Mouse (Mus musculus) myocyte (in vitro differentiated cells): ENCODE results near the gene Anks1. TPM values are rescaled to one million over a fixed set of nuclear protein-coding genes. Genes with fewer than 3 reads are reported as not detected.
A peak's percentile ranks its signal among the peaks of the same experiment; 100 is the strongest.

ENCODE experiments used
- H3K27me3 ChIP-seq: one replicate; pipeline ENCODE4 v1.6.1; 2011; ENCODE audit not compliant: control insufficient read depth, insufficient read depth, insufficient read length
- H3K36me3 ChIP-seq: one replicate; pipeline ENCODE4 v1.6.1; 2011; ENCODE audit not compliant: control insufficient read depth, insufficient read depth
- H3K4me2 ChIP-seq: one replicate; pipeline ENCODE4 v1.6.1; 2011; ENCODE audit warnings: low read depth, control low read depth
- H3K4me3 ChIP-seq: one replicate; pipeline ENCODE4 v1.5.1; 2011; ENCODE audit warnings: mild to moderate bottlenecking, control low read depth, moderate library complexity
- H3K79me2 ChIP-seq: one replicate; pipeline ENCODE4 v1.6.1; 2011; ENCODE audit not compliant: control insufficient read depth, insufficient read depth
- H3ac ChIP-seq: one replicate; pipeline ENCODE4 v1.6.1; 2011; ENCODE audit not compliant: control insufficient read depth, insufficient read length
- CEBPB ChIP-seq: IDR thresholded peaks from 2 replicates; pipeline ENCODE4 v1.6.1; 2011; ENCODE audit warnings: mild to moderate bottlenecking, moderate library complexity; ENCODE audit not compliant: poor library complexity, insufficient read depth, severe bottlenecking
- E2F4 ChIP-seq: IDR thresholded peaks from one replicate; pipeline ENCODE4 v1.6.1; 2011; ENCODE audit warnings: mild to moderate bottlenecking, control low read depth, moderate library complexity; ENCODE audit not compliant: insufficient read depth
- MAX ChIP-seq: IDR thresholded peaks from one replicate; pipeline ENCODE4 v1.6.1; 2011; ENCODE audit warnings: low read depth, mild to moderate bottlenecking, control low read depth
- MYOD1 ChIP-seq, 3 experiments: IDR thresholded peaks; one replicate each; pipeline ENCODE4 v1.6.1; 2011; ENCODE audit warnings: control low read depth in 2 of 3, low read depth in 2 of 3, mild to moderate bottlenecking in 2 of 3, moderate library complexity in 1 of 3; ENCODE audit not compliant: insufficient read length in 2 of 3, control insufficient read depth in 1 of 3
- MYOG ChIP-seq, 3 experiments: IDR thresholded peaks; one replicate each; pipeline ENCODE4 v1.6.1; 2011; ENCODE audit warnings: control low read depth in 2 of 3, low read depth in 2 of 3, mild to moderate bottlenecking in 2 of 3; ENCODE audit not compliant: insufficient read length in 2 of 3, control insufficient read depth in 1 of 3, insufficient read depth in 1 of 3
- POLR2A ChIP-seq: IDR thresholded peaks from one replicate; pipeline ENCODE4 v1.6.1; 2011; ENCODE audit warnings: low read depth, mild to moderate bottlenecking, control low read depth, moderate library complexity; ENCODE audit not compliant: insufficient read length
- POLR2AphosphoS2 ChIP-seq: IDR thresholded peaks from one replicate; pipeline ENCODE4 v1.6.1; 2011; ENCODE audit warnings: low read depth, control low read depth; ENCODE audit not compliant: insufficient read length
- REST ChIP-seq: IDR thresholded peaks from one replicate; pipeline ENCODE4 v1.6.1; 2011; ENCODE audit warnings: mild to moderate bottlenecking, control low read depth, moderate library complexity; ENCODE audit not compliant: insufficient read depth, insufficient read length
- SRF ChIP-seq: IDR thresholded peaks from one replicate; pipeline ENCODE4 v1.6.1; 2011; ENCODE audit warnings: low read depth; ENCODE audit not compliant: control insufficient read depth, insufficient read length
- TCF12 ChIP-seq: IDR thresholded peaks from one replicate; pipeline ENCODE4 v1.6.1; 2011; ENCODE audit warnings: mild to moderate bottlenecking, control low read depth; ENCODE audit not compliant: poor library complexity, insufficient read depth, severe bottlenecking
- TCF3 ChIP-seq: IDR thresholded peaks from one replicate; pipeline ENCODE4 v1.6.1; 2011; ENCODE audit warnings: low read depth, control low read depth; ENCODE audit not compliant: insufficient read length
- USF1 ChIP-seq: IDR thresholded peaks from one replicate; pipeline ENCODE4 v1.6.1; 2011; ENCODE audit warnings: low read depth, mild to moderate bottlenecking, control low read depth, moderate library complexity
- polyA plus RNA-seq: library from polyadenylated mRNA; unstranded; fragments of >200 nt; fragmentation: generic; extraction: Trizol; gene quantifications from one replicate; pipeline ENCODE4 v1.2.1, GENCODE M21; 2012; ENCODE audit warnings: missing spikeins

Gene Anks1
- polyA plus RNA-seq, 1 experiment: 10.0 TPM

DNA sequence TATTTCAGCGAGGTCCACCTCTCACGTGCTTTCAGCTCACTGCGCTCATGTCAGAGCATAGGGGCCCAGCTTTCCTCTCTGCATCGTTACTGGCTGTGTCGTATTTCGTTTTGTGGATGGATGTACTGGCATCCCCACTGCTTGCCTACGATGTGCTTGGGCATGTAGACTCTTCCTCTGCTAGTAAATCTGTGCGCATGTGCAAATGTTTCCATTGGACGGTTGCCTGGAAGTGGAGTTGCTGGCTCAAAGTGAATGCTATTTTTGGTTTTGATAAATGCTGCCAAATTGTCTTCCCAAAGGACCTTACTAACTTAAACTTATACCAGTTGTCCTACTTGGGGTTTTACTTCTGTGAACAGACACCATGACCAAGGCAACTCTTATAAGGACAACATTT, 62.4 kb downstream of the Anks1 start:
- no peak overlapping the region for H3K4me2 ChIP-seq
- no peaks in the 10 kb centered on the region for H3K36me3 ChIP-seq
- H3K4me3 ChIP-seq: no peak overlapping the region
- no peaks in the 10 kb centered on the region for H3K27me3 ChIP-seq
- no peaks in the 10 kb centered on the region for H3K79me2 ChIP-seq
- H3ac ChIP-seq: no peak overlapping the region
- TF ChIP-seq POLR2A (no peak), POLR2AphosphoS2 (no peak), MYOG (IDR thresholded peaks at IDR 0.05; ENCODE audit: control insufficient read depth in 1 of 3, insufficient read depth in 1 of 3, insufficient read length in 2 of 3, low read depth in 2 of 3) (no peak), TCF3 (no peak), SRF (no peak), TCF12 (no peak), MYOD1 (IDR thresholded peaks at IDR 0.05; ENCODE audit: control insufficient read depth in 1 of 3, insufficient read length in 2 of 3, low read depth in 2 of 3) (no peak), CEBPB (no peak), REST (no peak), E2F4 (no peak), USF1 (no peak), MAX (no peak)

DNA sequence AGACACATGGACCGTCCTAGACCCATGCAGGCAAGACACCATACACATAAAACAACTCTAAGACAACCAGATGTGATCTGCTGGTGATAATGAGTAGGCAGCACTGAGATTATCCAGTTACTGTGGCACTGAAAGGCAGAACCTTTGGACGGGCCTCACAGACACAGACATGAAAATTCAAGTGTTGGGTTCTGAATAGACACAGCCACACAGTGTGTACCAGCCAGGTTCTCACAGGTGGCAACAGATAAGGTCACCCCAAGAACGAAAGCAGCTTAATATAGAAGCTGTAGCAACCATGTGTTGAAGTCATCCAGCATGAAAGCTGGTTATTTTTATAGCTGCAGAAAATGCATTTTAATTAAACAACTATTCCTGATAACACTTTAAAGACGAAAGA, 64.2 kb downstream of the Anks1 start:
- no peaks in the 10 kb centered on the region for H3K79me2 ChIP-seq
- H3ac ChIP-seq: no peak overlapping the region
- H3K27me3 ChIP-seq: no peaks in the 10 kb centered on the region
- no peaks in the 10 kb centered on the region for H3K36me3 ChIP-seq
- TF ChIP-seq USF1 (no peak), MYOG (IDR thresholded peaks at IDR 0.05; ENCODE audit: control insufficient read depth in 1 of 3, insufficient read depth in 1 of 3, insufficient read length in 2 of 3, low read depth in 2 of 3) (no peak), TCF12 (no peak), MYOD1 (IDR thresholded peaks at IDR 0.05; ENCODE audit: control insufficient read depth in 1 of 3, insufficient read length in 2 of 3, low read depth in 2 of 3) (no peak), SRF (no peak), MAX (no peak), POLR2AphosphoS2 (no peak), REST (no peak), POLR2A (no peak), TCF3 (no peak), CEBPB (no peak), E2F4 (no peak)
- no peak overlapping the region for H3K4me3 ChIP-seq
- H3K4me2 ChIP-seq: no peak overlapping the region

DNA sequence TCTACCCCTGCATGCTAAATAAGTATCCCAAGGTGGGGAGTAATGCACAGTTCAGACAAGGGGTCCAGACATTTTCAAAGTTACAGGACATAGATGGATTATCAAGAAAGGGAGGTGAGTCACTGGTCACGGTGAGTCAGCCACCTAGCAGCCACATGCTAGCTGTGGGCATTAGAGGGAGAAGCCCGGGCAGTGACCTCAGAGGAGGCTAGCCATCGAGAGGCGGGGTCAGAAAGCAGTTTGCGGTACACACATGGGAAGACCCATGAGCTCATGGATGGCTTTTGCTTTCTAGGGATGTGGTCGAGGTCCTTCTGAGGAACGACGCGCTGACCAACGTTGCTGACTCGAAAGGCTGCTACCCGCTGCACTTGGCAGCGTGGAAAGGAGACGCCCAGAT, 67.2 kb downstream of the Anks1 start:
- no peak overlapping the region for H3K4me3 ChIP-seq
- no peaks in the 10 kb centered on the region for H3K79me2 ChIP-seq
- no peak overlapping the region for H3ac ChIP-seq
- H3K4me2 ChIP-seq: peak overlapping the region; percentile 32
- no peaks in the 10 kb centered on the region for H3K27me3 ChIP-seq
- TF ChIP-seq MYOG (IDR thresholded peaks at IDR 0.05; ENCODE audit: control insufficient read depth in 1 of 3, insufficient read depth in 1 of 3, insufficient read length in 2 of 3, low read depth in 2 of 3) (no peak), TCF3 (no peak), MAX (no peak), CEBPB (no peak), E2F4 (no peak), TCF12 (no peak), MYOD1 (IDR thresholded peaks at IDR 0.05; ENCODE audit: control insufficient read depth in 1 of 3, insufficient read length in 2 of 3, low read depth in 2 of 3) (no peak), POLR2A (no peak), REST (no peak), SRF (no peak)
- H3K36me3 ChIP-seq: no peaks in the 10 kb centered on the region

DNA sequence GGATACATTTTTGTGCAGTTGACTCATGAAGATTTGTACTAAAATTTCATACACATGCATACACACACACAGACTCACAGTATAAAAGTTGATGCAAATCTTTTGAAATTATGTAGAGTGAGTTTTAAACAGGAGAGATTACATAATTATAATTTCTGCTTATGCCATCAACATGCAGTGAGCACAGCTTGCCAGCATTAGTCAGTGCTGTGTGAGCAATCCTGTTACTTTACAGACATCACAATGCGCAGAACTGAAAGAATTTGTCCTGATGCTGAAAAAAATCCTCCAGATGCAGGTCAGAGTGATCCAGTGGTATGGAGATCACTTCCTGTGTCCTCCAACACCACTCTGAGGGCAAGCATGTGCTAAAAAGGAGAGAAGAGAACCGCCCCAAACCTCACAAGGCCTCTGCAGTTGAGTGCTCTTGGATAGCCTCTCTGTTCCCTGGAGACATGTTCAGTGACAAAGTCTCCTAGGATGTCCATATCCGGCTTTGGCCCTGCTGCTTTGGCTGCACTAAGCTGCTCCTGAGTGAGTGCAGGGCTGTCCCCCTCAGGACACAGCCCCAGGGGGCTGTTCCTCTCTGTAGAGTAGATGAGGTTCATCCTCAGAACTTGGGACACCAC, 68.0 kb downstream of the Anks1 start:
- Histone ChIP-seq H3K27me3 (no peaks in the 10 kb centered on the region), H3K36me3 (no peaks in the 10 kb centered on the region), H3K4me2 (no peak overlapping the region), H3ac (no peak overlapping the region), H3K4me3 (no peak overlapping the region), H3K79me2 (no peaks in the 10 kb centered on the region)
- TF ChIP-seq MYOD1 (IDR thresholded peaks at IDR 0.05; ENCODE audit: control insufficient read depth in 1 of 3, insufficient read length in 2 of 3, low read depth in 2 of 3) (no peak), TCF3 (no peak), SRF (no peak), USF1 (no peak), MYOG (IDR thresholded peaks at IDR 0.05; ENCODE audit: control insufficient read depth in 1 of 3, insufficient read depth in 1 of 3, insufficient read length in 2 of 3, low read depth in 2 of 3) (no peak), E2F4 (no peak), CEBPB (no peak), MAX (no peak), POLR2AphosphoS2 (no peak), TCF12 (no peak), POLR2A (no peak)

DNA sequence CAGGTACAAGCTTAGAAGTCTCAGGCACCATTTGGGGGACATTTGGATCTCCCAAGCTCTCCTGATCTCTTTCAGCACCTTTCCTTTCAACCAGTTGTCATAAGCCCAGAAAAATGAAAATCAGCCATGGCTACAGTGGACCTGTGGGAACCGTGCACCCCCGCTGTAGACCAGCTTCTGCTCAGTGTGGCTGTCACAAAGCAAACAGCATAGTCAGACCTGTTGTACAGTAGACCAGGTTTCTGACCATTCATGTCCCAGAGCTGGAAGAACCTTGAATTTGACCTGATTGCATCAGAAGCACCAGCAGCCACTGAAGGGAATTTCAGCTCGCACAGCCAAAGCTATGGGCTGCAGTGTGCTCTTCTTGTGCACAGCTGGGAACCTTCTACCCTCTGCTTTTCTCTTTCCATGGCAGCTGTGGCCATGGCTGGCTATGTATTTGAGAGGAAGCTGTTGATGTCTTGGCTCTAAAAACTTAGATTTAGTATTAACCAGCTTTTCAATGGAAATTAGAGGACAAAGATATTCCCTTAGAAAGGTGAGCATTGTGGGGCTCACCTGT, 71.4 kb downstream of the Anks1 start:
- TF ChIP-seq MAX (no peak), E2F4 (no peak), USF1 (no peak), POLR2AphosphoS2 (no peak), MYOD1 (IDR thresholded peaks at IDR 0.05; ENCODE audit: control insufficient read depth in 1 of 3, insufficient read length in 2 of 3, low read depth in 2 of 3) (no peak), TCF12 (no peak), TCF3 (no peak), REST (no peak), MYOG (IDR thresholded peaks at IDR 0.05; ENCODE audit: control insufficient read depth in 1 of 3, insufficient read depth in 1 of 3, insufficient read length in 2 of 3, low read depth in 2 of 3) (no peak), CEBPB (no peak), SRF (no peak), POLR2A (no peak)
- Histone ChIP-seq H3ac (no peak overlapping the region), H3K4me3 (no peak overlapping the region), H3K4me2 (no peak overlapping the region), H3K79me2 (no peaks in the 10 kb centered on the region), H3K36me3 (peaks cover 2% of the 10 kb centered on the region), H3K27me3 (no peaks in the 10 kb centered on the region)
